Mouse (Mus musculus) liver (tissue): Measurements from ENCODE around the gene Odf3b.
A peak's percentile ranks its signal among the peaks of the same experiment; 100 is the strongest.

Experiments
- DNase-seq: peaks from one replicate; pipeline ENCODE4 v3.0.0-alpha.2; 2020; ENCODE audit warnings: mixed read lengths

Odf3b gene

DNA sequence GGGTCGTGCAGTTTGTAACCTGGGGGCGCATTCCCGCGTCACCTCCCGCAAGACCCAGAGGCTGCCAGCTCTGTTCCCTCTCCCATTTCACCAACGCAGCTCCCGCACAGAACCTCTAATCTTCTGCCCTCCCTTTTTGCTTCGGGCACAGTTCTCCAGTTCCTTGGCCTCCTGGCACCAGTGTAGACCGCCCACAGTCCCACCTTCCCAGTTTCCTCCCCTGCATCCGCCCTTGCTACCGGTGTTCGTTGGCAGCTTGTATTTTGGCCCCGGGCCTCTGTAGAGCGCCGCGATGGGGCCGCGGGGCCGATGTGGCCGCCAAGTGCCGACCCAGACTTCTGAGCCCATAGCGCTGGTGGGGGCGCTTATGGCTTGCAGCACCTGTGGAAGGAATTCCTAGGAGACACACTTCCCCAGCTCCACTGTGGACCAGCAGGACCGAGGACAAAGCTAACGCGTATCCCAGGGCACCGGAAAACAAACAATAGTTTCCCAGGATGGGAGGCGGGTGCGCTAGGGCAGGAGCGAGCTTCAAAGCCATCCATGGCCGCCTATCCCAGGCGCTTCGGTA, at the start of gene Odf3b:
TSS of gene Odf3b (minus strand) at position 452 of the 571 bp plus-strand sequence.
- no peak for DNase-seq

DNA sequence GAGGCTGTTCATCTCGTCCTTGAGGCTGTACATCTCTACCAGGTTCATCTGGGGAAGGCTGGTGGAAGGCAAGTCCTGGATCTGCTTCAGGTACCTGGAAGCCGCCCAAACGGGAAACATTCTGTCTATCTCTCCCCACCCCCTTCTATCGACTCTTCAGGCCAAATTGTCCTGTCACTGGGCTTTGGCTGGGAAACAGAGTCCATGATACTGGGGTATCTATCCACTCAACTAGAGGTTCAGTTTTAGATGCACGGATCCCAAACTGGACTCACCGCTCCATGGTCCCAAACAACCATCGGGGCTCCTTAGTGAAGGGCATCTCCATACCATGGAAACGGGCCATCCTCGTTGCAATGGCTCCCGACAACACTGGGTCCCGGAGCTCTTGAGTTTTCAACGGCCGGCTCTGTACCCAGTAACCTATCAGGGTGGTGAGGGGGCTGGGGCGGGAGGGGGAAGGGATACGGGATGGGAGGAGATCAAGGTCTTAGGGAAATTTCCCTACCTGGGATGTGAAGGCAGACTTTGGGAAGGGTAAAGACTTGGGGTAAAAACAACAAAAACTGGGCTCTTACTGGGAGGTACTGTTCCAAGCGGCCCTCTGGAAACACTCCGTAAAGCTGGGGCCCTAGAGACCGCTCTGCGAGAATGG, 49.2 kb upstream of the Odf3b start:
- DNase-seq: no peak

- no peak for DNase-seq
Observed at GRCm38 (mm10) chr15:89426716-89427115, 47.6 kb upstream of the Odf3b start.

DNA sequence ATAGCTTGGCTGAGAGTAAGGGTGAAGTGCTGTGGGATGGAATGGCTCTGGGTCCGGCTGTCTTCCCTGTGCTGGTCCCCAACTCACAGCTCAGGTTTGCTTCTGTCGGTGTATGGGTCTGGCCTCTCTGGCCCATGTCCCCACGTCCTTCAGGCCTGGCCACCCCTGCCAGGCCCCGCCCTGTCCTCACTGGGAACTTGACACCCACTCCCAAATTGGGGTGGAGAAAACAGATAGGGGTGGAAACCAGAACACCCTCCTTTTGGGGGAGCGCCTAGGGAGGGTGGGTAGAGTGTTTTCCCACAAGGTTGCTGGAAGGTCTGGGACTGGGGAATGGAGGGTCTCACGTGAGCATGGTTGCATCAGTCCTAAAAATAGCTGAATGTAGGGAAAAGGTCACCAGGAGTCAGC, 46.6 kb upstream of the Odf3b start, which contains the start of gene Cpt1b:
TSS of gene Cpt1b (minus strand) at position 153 of the 411 bp plus-strand sequence.
- peak; percentile 20 for DNase-seq

DNA sequence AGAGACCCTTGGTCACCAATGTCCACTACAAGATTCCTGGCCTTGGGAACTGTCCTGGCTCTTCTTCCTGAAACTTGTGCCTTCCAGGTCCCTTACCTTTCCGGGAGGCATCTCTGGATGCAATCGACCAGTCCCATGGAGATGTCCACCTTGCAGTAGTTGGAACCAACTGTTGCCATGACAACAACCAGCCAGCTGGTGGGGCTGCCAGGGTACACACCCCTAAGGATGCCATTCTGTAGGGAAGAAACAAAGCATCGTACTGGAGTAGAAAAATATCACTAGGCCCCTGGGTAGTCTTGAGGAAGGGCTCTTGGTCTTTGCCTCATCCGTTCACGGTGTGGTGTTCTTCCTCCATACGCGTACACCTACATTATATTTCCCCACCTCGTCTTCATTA, 45.5 kb upstream of the Odf3b start:
- no peak for DNase-seq

GRCm38 (mm10) chr15:89421938-89422337, 42.9 kb upstream of the Odf3b start:
- no peak for DNase-seq

DNA sequence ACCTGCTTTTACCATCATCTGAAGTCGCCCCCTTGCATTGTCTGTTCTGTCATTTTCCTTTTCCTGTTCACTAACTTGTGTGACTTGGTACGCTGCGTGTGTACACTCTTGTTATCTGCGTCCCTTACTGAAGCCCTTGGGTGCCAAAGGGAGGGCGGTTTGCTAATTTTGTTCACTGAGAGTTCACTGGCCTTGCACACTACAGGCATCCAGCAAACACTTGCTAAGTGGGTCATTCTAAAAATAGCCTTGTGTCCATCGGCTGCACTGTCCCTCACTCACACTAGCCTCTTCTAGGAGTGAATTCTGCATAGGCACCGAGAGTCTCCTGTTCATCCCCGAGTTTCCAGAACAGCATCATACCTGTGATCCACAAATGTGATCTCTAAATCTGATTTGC, 36.2 kb upstream of the Odf3b start:
- DNase-seq: no peak

- no peak for DNase-seq
Observed at GRCm38 (mm10) chr15:89410118-89410517, 31.0 kb upstream of the Odf3b start, which contains the start of gene Syce3. TSS of gene Syce3 (minus strand) at chr15:89410503.

- DNase-seq: no peak
Observed at GRCm38 (mm10) chr15:89406691-89407090, 27.6 kb upstream of the Odf3b start.

DNA sequence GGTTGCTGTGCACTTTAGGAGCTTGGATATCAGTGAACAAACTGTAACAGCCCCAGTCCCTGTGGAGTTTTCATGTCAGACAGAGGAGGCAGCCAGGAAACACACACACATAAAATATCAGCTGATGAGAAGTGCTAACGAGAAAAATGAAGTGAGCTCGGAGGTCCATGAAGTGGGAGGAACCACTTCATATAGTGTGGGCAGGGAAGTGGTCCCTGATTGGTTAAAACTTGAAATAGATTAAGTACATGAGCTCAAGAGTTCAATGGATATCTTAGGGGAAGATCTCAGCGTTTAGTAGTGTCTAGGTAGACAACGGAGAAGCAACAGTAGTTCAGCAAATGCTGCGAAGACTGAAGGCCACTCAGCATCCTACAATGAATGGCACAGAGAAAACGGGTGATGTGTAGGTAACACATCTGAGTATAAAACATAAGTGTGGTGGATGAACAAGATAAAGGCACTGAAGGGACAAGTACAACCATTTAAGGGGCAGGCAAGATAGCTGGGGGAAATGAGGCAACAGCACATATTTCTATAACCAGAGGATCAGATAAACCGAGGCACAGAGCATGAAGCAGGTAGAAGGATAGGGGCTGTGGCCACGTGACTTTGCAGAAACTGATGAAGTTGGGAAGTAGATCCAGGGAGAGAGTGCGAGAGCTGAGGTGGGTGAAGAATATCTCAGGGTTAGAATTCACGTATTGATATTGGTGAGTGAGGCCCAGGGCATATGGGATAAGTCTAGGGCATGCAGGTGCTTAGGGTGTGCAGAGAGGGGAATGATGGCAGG, 25.9 kb upstream of the Odf3b start:
- no peak for DNase-seq

- DNase-seq: no peak
Observed at GRCm38 (mm10) chr15:89402471-89402870, 23.4 kb upstream of the Odf3b start.

GRCm38 (mm10) chr15:89399716-89400115, 20.6 kb upstream of the Odf3b start:
- no peak for DNase-seq

GRCm38 (mm10) chr15:89398146-89398545, 19.1 kb upstream of the Odf3b start:
- DNase-seq: no peak

DNA sequence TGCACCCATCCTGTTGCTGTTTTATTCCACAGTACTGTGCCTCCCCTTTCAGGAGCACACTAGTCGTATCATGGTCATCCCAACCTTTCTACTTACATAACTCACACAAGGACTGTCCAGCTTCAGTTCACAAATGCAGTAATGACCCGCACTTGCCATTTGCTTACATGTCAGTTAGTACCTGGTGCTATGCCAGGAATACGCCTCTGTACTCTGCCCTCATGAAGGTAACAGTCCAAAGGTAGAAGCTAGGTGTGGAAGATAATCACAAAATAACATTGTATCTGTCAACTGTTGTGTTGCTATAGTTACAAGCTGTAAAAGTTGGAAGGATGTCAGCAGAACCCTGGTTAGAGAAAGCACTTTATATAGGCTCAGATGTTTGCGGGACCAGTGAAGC, 17.8 kb upstream of the Odf3b start:
- no peak for DNase-seq

DNA sequence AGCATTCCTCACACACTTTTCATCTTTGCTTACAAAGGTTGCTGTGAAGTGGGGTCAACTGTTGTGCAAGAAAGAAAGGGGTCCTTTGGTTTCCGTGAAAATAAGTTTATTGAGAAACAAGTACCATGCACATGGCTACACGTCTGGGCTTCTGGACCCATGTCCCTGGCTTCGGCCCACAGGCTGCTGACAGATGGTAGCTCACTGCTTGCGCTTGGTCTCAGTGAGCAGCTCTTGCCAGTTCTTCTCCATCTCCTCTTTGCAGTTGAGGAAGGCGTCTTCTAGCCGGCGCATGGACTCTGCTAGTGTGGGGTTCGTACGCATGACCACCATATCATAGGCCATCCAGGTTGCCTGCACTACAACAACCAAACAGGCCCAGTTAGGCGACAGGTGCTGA, 11.0 kb upstream of the Odf3b start:
- DNase-seq: no peak

DNA sequence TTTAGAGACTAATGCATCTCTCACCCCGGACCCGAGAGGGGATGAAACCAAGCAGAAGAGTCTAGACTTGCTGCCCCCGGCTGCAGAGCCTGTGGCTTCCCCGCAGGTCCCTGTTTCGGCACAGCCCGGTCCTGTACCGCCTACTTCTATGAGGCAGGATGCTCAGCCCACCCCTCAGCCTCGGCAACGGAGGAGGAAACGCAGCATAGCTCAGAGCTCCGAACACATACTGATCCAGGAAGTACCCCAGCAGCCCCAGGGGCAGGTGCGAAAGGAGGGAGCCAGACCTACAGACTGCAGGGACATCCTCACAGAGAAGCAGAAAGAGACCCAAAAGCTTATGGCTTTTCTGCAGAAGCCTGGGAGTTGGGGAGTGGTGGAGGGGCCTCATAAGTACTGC, 8.0 kb upstream of the Odf3b start:
- no peak for DNase-seq

DNA sequence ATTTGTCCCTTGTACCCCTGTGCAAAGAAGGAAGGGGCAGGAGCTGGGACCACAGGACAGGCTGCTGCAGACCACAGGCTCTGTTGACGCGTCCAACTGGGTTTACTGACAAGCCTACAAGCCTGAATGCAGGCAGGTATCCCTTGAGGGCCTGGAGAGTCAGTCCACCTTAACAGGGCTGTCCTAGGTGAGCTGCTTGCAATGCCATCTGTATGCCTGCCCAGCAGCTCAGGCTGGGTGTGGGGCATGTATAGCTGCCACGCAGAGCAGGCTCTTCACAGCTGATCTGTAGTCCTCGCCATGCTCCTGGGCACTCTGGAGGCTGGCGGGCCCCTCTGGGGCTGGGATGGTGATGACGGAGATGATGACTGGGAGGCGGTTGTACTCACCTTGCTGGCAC, 5.5 kb upstream of the Odf3b start, which contains the start of gene Klhdc7b:
TSS of gene Klhdc7b (plus strand) at position 301 of the 400 bp plus-strand sequence.
- DNase-seq: no peak

- DNase-seq: peak; percentile 69
Observed at GRCm38 (mm10) chr15:89379429-89379828, 347 bp upstream of the Odf3b start.

DNA sequence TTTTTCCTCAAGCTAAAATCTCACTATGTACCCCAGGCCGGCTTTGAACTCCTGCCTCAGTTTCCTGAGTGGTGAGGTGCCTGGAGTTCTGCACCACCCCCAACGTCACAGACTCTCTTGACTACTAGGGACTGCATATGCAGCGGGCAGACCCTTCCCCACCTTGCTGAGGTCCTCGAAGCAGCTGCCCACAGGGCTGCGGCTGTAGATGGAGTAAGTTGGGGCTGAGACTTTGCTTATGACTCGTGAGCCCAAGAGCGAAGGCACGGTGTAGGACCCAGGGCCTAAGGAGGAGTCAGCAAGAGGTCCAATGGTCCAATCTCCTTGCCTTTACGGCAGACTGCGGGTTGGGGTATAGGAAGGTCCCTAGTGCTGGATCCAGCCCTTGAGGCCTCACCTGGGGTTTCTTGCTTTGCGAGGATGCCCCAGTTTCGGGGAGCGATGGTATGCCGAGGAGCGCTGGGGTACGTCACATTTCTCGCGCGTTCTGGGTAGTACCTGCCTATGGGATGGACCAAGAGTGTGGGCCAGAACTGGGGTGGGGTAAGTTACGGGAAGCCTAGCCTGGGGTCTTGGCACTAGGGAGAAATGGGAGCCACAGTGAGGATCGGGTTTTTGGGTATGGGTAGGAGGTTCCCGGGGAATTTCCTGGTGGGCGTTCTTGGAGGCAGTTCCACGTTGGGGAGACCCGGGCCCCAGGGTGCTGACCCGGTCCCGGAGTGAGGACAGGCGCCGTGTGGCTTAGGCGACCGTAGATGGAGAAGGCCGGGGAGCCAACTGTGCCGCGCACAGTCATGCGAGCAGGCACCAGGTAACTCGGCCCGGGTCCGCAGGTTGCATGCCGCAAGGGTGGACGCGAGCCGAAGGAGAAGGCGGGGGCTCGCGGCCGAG, 899 bp downstream of the Odf3b start:
- DNase-seq: no peak

DNA sequence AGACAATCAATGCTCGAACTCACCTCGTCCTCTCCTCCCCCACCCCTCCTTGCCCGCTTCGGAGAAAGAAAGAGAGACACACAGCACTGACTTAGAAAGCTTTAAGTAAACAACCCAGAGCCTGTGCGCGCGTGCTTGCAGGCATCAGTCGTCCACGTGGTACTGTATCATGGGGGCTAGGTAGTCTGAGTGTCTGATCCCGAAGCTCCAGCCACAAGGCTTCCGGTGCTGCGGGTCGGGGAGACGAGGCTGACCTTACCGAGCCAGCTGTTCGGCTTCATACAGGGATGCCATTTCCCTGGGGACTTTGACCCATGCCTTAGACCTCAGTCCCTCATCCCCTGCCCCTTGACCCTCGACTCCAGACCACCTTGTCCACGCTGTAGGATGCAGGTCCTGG, 1.7 kb downstream of the Odf3b start:
- no peak for DNase-seq

DNA sequence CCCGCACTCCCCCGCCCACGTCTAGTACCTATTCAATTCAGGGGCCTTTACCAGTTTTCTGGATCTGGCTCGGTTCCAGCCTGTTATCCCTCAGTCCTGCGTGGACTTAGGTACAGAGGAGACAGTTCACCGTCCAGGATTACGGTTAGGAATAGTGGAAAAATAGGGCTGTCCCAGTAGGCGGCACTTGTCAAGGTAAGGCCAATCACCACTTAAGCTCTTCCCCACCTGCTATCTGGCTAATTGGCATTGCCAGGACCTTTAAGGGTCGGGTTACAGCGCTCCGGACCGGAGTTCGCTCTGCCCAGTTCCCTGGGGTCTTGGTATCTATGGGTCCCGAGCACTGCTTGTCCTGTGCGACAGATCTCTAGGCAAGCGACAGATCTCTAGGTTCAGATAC, 2.1 kb downstream of the Odf3b start, which contains the start of gene Tymp:
TSS of gene Tymp (minus strand) at position 83 of the 400 bp plus-strand sequence.
- no peak for DNase-seq

DNA sequence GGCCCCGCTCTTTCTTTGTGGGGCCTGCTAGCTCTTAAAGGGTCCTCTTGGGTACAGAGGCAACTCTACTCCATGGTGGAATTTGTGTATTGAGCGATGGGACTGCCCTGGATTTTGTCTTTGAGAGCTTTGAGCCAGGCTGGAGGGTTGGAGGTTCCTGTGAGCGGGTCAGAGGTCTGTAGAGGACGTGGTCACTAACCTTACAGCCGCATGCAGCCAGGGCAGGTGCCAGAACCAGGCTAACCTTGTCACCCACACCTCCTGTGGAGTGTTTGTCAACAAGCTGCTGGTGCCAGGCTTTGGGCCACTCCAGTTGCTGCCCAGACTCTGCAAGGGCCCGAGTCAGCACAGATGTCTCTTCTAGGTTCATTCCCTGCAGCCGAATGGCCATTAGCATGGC, 3.0 kb downstream of the Odf3b start:
- no peak for DNase-seq
